Mouse (Mus musculus) right cerebral cortex, adult 2 months (tissue): ENCODE data around the gene Rgs9.

ENCODE experiments used
- DNase-seq, 2 experiments: peaks; one replicate each; pipeline ENCODE4 v3.0.0; 2021 to 2022; ENCODE audit warnings: low spot score in 2 of 2

The Rgs9 gene

GRCm38 (mm10) chr11:109178788-109179518, 119.0 kb downstream of the Rgs9 start:
- DNase-seq = peak; percentile 59 to 64

GRCm38 (mm10) chr11:109175376-109175969, 122.5 kb downstream of the Rgs9 start:
- DNase-seq = no peak
